Mouse (Mus musculus) fat pad, adult 2 months (tissue): ENCODE results near the gene Bmper.

Experiments
- DNase-seq: peaks from one replicate; pipeline ENCODE4 v3.0.0-alpha.2; 2011; ENCODE audit warnings: low read depth, low spot score; ENCODE audit errors: extremely low read depth

Bmper gene

DNA sequence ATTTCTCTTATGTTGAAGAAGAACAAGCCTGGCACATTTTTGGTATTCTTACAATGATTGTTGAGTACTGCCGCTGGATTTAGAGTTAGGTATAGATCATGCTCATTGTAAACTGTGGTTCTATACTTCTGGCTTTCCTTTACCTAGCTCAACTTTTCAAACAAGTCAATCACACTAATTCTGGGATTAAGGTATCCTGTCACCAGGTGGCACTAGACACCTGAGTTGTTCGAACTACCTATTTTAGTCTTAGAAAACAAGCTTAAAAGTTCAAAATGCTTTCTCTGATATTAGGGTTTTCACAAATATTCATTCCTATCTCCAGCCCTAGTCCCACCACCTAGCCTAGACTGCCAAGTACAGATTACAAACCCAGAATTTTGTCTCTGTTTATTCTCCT is 196.2 kb downstream of the Bmper start:
- no peak for DNase-seq

DNA sequence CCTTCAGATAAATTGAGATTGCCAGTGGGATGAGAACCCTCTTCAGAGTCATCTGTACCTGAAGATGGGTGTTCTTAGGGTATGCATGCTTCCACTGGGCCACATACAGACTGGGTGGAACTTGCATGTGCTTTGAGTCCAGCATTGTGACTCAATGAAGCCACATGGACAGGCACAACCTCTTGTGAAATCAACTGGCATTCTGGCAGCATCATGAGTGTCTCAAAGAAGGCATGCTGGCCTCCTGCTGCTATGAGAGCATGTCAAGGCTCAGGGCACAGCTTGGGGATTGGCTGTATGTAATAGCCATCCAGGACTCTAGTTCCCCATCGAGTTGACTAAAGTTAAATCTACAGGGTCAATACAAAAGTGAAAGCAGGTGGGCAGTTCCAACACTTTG is 200.9 kb downstream of the Bmper start:
- no peak for DNase-seq

DNA sequence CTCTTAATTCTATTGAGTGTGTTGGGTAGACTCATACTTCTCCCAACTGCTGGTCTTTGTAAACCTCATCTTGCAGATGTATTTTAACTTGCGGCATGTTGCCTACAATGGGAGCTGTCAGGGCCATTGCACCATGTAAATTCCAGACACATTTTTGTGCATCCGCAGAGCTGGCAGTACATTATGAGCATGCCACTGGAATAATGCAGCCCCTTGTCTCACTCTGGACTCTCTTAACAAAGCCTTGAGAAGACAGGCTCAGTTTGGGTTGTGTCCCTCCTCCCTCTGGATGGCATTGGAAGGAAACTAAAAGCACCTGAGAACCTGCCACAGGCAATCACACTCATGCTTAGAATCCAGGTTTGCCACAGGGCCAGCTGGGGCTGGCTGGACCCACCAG is 209.8 kb downstream of the Bmper start:
- no peak for DNase-seq

DNA sequence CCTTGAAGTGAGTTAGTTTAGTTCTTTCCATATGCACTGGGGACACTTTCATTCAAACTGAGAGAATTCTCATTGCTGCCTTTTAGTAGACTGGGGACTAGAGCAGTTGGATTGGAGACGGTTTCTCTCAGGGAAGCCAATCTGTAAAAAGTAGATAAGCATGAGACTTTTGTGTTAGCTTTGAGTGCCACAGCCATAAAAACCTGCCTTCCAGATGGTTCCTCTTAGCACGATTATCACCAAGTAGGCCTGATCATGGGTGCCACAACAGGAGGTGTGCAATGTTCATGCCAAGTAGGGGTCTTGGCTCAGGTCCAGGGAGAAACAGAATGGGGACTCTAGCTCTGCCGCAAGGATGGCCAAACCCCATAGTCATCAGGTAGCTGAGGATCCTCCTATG is 210.4 kb downstream of the Bmper start:
- DNase-seq = no peak

DNA sequence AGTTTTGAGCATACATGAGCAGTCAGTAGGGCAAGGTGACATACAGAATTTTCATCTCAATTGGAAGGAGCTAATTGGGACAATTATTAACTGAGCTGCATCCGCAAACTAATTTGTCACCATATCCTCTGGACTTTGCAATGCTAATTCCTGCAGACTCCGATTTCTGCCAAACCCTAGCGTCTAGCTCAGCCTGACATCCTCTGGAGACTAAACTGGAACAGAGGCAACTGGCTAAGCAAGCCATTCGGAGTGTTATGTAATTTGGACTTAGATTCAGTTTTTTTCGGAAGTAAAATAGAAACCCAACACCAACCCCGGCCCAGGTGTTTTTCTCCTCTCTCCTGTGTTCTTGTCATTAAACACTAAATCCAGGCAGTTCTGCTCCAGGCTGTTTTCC is 213.9 kb downstream of the Bmper start:
- DNase-seq = no peak

DNA sequence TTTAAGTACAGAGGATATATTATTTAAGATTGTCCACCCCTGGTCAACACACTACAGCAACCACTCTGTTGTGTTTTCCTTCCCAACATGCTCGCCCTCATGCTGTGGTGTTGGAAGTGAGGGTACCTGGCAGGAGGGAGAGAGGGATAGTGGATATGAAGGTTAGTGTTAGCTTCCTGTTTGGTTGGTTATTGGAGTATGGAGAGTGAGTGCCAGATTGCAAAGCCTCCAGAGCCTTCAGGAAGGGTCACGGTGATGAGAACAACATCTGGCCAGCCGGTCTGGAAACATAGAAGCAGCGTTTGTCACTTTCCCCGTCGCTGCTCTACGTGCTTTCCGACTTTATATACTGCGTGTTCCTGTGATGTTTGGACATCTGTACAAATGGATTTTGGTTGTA is 215.8 kb downstream of the Bmper start:
- no peak for DNase-seq

DNA sequence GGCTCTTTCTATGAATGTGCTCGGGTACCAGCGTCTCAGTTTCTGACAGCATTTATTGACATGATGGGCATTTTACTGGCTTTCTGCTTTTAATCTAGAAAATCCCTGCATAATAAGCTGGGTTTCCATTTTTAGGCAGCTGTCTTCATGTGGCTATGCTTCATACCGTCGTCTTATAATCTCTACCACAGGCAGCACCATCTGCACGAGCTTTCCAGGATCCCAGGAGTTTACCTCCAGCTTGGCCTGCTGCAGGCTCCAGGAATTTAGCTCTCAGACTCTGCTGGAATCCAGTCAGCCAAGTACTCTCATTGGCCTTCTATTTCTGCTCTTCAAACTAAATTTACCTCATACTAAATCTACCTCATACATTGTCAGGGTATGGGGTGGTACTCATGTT is 219.3 kb downstream of the Bmper start:
- DNase-seq = no peak

DNA sequence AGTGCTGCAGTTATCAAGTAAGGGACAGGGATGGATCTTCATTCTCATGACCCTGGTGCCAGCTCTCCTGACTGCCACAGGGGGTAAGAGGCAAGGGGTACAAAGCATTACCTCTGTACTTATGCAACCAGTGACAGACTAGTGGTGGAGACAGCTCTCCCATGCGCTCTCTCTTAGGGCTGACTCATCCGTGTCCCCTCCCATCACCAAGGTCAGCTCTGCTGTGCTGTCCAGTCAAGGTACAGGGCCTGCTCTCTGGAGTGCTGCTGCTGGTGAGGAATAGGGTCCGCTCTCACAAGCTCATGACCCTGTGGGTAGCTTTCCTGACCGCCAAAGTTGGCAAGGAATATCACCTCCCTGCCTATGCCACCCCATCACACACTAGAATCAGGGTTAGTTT is 222.1 kb downstream of the Bmper start:
- no peak for DNase-seq

DNA sequence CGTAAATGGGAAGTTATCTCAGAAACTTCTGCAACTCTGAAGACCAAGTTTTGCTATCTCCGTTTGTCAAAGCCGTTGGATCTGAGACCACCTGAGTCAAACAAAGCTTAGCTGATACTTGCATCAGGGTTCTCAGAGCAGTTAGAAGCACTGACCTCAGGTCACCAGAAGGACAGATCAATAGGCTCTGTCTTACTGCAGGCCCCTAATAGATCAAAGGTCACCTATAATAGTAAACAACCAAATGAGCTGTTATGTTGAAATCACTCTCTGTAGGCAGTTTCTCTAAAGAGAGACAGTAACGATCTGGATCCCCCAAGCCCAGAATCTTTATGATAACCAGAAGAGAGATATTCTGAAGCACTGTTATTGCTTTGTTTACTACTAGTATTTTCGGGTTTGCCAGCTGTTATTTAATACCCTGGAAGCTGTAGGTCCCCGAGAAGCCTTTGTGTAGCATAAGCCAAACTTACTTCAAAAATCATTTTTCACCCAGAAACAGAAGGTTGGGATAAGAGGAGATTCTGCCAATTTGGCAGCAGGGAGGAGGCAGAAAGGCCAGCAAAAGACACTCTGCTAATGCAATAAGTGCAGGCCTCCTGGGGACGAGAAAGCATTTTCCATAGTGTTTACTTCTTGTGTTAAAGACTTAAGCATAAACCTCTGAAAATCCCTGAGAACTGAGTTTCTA is 224.5 kb downstream of the Bmper start:
- DNase-seq = no peak

DNA sequence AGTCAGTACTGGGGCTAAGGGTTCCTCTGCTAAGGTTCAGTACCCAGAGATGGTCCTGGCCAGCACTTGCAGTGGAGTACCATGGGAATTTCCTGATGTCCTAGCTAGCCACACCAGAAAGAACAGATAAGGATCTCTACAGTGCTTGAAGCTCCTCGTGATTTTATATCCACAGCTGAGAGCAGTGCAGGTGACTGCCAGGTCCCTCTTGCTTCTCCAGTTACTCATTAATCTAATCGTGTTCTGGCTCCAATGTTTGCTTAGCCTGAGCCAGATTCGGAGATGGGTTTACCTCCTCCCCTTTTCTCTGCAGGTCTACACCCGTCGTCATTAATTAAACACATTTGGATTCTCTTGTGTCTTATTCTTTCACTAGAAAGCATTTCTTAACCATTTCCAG is 230.4 kb downstream of the Bmper start:
- no peak for DNase-seq

DNA sequence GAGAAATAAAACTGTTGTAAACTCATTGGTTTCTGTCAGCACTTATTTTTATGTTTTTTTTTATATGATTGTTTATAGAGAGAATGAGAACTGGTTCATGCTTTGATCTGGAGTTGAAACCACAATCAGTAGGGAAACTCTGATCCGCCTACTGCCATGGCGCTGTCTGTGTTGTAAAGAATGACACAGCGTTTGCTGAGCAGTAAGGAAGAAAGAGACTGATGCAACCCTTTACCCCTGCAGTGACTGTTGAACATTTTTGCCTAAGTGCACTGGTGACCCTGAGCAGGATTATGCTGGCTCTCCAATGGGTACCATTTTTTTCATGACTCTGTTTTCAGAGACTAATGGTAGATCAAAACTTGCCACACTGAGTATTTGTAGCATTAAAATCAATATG is 234.3 kb downstream of the Bmper start:
- DNase-seq = no peak

DNA sequence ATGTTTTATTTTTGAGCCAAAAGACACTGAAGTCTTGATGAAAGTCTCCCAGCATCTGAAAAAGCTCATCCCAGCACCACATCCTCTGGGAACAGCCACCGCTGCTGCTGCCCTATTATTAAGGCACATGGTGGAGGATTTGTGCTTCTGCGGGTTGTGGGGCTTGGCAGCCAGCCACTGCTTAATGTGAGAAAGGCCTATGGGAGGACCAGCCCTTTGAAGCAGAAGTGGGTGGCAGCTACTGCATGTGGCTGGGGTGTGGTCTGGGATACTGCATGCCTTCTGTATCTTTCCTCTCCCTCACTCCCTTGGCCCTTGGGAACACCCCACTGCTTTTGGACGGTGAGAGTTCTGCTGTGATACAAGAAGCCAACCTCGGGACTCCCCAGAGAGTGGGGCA is 237.8 kb downstream of the Bmper start:
- DNase-seq = no peak

DNA sequence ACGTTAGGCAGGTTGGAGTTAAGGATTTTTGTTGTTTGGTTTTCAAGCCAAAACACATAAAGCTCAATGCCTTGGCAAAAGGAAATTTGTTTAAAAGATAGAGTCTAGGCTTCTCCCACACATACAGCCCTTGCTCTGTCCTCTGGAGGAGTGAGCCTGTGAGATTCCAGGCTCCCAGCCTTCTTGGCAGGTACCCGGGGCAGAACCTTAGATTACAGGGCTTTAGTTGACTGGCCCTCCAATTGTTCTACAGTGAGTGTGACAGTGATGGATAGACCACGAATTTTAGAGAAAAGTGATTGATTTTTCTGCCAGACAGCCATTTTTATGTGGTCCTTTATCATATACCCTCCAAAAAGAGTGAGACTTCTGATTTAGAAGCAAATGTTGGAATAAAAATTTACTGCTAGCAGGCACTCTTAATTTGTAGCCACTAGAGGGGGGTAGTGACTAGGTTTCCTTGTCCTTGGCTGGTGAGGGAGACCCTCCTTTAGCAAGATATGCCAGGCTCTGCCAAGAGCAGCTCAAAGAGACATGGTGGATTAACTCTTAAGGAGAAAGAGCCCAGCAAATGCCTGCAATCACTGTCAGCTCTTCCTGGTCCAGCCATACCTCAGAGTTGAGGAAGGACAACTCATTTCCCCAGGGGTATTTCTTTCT is 240.2 kb downstream of the Bmper start:
- DNase-seq = no peak

DNA sequence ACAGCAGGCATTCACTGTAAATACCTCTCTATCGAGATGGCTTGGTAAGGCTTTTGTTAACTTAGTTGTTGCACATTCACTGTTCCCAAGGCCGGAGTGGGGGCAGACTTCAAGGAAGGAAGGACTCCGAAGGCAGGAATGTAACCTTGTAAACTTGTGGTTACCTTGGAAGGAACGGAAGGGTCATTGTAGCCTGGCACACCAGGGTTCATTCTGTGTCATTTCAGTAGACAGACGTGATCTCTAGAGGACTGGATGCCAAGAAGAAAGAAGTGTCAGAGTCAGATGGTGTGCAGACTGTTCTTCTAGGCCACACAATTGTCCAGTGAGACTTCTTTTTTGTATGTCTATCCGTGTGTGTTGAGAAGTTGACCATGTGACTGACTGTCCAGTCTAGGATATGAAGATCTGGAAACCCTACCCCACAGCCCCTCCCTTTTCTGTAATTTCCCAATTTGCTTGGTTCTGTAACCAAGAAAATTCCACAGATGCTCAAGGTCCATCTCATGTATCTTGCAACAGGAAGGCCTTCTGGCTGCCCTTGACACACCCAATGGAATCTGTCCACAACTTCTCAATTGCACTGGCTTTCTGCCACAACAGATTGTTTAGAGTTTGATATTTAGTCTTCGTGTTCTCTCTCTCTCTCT is 242.2 kb downstream of the Bmper start:
- DNase-seq = no peak

DNA sequence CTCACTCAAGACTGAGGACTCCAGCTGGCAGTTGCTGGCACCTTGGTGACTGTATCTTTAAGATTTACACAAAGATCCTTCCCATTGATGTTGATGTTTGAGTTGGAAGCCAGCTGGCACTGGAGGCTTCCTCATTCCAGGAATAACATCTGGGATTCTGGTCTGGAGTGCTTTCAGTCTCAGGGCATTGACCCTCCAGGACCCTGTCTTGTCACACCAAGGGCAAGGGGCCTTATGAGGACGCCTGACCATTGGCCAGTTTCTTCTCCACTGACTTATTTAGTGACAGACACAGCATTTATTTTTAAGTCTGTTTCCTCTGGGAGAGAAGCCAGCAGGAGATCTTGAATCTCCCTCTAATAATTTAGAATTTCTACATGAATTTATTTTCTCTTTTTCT is 247.0 kb downstream of the Bmper start:
- no peak for DNase-seq

DNA sequence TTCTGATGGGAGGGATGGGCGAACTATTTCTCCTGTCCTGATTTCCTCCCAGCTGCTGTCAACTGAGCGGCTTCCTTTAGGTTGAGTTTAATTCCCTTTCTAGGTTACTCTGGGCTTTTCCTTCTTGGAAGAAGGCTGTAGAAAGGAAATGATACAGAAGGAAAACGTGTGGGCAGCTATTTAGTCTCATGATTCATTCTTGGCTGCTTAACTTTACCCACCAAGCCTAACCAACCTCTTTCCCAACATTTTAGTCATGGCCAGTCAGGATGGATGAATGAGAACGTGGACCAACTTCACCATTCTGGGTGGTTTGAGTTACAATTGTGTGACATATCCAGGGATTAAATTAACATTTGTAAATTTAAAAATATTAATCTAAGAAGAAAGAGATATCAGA is 263.0 kb downstream of the Bmper start:
- no peak for DNase-seq

DNA sequence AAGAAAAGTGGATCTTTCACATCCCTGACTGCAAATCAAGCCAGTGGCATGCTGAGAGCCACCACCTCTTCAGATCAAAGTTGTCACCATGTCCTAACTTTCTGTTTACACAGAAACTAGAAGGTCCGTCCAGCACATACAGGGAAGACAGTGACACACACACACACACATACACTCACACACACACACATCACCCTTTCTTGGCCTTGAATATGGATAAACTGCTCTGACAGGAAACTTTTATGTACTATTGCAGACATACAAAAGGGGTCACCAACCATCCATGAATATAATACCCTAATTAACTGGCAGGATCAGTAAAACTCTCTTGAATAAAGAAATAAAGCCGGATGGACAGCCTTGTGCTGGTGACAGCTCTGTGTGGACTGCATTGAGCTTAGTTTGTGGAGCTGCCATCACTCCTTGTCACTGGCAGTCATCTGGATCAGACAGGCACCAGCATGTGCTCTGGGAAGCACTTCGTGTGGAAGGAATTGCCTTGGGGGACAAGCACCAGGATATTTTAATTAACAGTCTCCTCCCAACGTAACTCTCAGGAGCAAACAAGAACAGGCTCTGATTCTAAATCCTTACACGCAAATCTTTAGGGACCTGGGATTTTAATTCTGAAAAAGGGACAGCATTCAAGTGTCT is 264.0 kb downstream of the Bmper start:
- peak; percentile 34 for DNase-seq

DNA sequence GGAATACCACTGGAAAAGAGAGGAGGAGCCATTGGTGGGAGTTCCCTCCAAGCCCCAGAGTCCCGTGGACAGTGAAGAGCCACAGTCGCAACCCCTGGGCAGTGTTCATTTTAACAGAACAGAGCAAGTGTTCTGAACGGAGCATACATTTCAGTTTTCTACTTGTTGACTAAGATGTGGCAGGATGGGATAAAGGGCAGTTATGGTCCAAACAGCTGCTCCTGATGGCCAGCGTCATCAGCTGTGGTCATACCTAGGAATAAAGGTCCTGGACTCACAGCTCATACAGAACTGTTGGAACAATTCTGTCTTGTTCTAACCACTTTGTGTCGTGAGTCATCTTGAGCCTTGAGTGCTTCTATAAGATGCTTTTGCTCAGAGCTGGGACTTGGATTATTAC is 265.4 kb downstream of the Bmper start:
- DNase-seq = no peak

DNA sequence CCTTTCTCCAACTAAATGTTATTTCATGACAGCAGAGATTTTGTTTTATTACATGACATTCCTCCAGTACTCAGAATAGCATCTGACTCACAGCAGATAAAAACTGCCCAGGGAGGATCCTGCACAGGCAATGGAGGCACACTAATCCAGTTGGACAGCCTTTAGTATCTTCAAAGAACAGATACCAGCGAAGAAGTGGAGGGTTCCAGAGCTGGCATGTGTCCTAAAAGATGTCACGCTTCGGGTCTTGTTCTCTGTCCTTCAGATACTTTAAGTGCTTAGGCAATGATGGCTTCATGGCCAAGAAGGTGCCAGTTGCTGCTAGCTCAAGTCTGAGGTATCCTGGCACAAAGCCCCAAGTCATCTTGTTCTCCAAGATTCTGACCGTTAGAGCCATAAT is 272.5 kb downstream of the Bmper start:
- no peak for DNase-seq

DNA sequence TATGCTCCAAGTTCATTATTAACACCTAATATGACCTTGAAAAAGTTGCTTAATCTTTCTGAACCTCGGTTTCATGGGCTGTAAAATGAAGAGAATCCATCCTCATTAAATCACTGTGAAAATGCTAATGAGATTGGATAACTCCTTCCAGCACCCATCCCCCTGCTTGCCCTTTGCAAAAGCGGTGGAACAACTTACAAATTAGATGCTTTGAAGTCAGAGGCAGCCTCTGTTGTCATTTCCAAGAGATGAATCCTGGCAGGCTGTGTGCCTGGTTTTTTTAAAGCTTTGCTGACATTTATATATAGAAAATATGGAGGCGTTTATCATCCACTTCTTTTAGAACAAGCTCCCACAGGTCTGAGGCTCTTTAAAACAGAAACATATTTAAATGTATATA is 274.8 kb downstream of the Bmper start:
- no peak for DNase-seq

DNA sequence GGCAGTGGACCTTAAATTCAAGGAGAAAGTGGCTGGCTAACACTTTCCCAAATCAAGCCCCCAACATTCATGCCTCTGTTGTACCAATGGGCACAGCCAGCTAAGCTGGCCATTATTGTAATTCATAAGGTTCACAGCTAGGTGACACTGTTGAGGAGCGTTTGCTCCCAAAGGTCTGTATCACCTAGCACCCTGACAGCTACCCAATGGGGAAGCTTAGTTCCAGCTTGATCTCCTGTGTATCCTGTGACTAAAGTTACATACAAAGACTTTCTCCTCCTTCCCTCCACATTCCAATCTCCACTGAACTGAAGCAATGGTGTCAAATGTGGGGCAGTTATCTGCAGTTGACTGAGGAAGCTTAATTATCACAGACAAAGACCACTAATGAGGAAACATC is 311.0 kb downstream of the Bmper start:
- DNase-seq = no peak
